Mouse (Mus musculus) layer of hippocampus, postnatal 25 days (tissue): ENCODE results near the gene Ost4. TPM values are rescaled to one million over a fixed set of nuclear protein-coding genes. Genes with fewer than 3 reads are reported as not detected.
"Not testable (repeated sequence)": the region's sequence is repeated elsewhere in the genome, so short reads cannot be mapped to it uniquely, and the experiment has no call there.

Source experiments
- DNase-seq, 2 experiments: peaks; one replicate each; pipeline ENCODE4 v3.0.0; 2022; ENCODE audit warnings: mixed read lengths in 2 of 2, low spot score in 1 of 2; ENCODE audit errors: extremely low spot score in 1 of 2
- total RNA-seq, 2 experiments: library from RNA; stranded (reverse); gene quantifications; 2 replicates each; pipeline ENCODE4 v1.2.3; 2021

The Ost4 gene
- total RNA-seq, 2 experiments from 2014 or later: 92.7 to 101 TPM

GRCm38 (mm10) chr5:30908426-30909299 lies 1.1 kb upstream of the Ost4 start:
- no peak for DNase-seq

GRCm38 (mm10) chr5:30901860-30902259 lies 5.7 kb downstream of the Ost4 start:
- no peak for DNase-seq

GRCm38 (mm10) chr5:30890375-30890774 lies 17.2 kb downstream of the Ost4 start:
- DNase-seq: no peak

GRCm38 (mm10) chr5:30889088-30889754 lies 18.4 kb downstream of the Ost4 start:
- DNase-seq: no peak

- peak; percentile 88 to 96 for DNase-seq
Measured at GRCm38 (mm10) chr5:30888337-30889087, 19.1 kb downstream of the Ost4 start, which contains the start of gene Agbl5. TSS of gene Agbl5 (plus strand) at chr5:30888694.

GRCm38 (mm10) chr5:30887858-30888336 lies 19.7 kb downstream of the Ost4 start:
- peak; percentile 94 to 96 for DNase-seq

- peak in 1 of 2 experiments; percentile 44 for DNase-seq
Measured at GRCm38 (mm10) chr5:30887331-30887761, 20.2 kb downstream of the Ost4 start.

- DNase-seq: no peak
Measured at GRCm38 (mm10) chr5:30886731-30887130, 20.9 kb downstream of the Ost4 start.

- DNase-seq: no peak
Measured at GRCm38 (mm10) chr5:30886209-30886608, 21.4 kb downstream of the Ost4 start.

- not testable (repeated sequence) for DNase-seq
Measured at GRCm38 (mm10) chr5:30881839-30882238, 25.7 kb downstream of the Ost4 start.

- DNase-seq: no peak
Measured at GRCm38 (mm10) chr5:30879347-30879943, 28.1 kb downstream of the Ost4 start.

GRCm38 (mm10) chr5:30878616-30879015 lies 29.0 kb downstream of the Ost4 start:
- no peak for DNase-seq

- no peak for DNase-seq
Measured at GRCm38 (mm10) chr5:30874365-30874764, 33.2 kb downstream of the Ost4 start.

GRCm38 (mm10) chr5:30872574-30872973 lies 35.0 kb downstream of the Ost4 start:
- DNase-seq: no peak

- DNase-seq: no peak
Measured at GRCm38 (mm10) chr5:30870131-30870406, 37.5 kb downstream of the Ost4 start.

GRCm38 (mm10) chr5:30869405-30870130 lies 38.0 kb downstream of the Ost4 start:
- DNase-seq: peak; percentile 91

GRCm38 (mm10) chr5:30868981-30869380 lies 38.6 kb downstream of the Ost4 start:
- no peak for DNase-seq

GRCm38 (mm10) chr5:30867712-30868111 lies 39.9 kb downstream of the Ost4 start, which contains the start of gene Tmem214:
TSS of gene Tmem214 (plus strand) at chr5:30868012.
- DNase-seq: no peak

GRCm38 (mm10) chr5:30866871-30867270 lies 40.7 kb downstream of the Ost4 start:
- no peak for DNase-seq

GRCm38 (mm10) chr5:30864322-30864721 lies 43.3 kb downstream of the Ost4 start:
- no peak for DNase-seq
